Mouse (Mus musculus) right cerebral cortex, adult 18-20 months (tissue): ENCODE data around the gene Hist2h2aa2.
"Not testable (repeated sequence)": the region's sequence is repeated elsewhere in the genome, so short reads cannot be mapped to it uniquely, and the experiment has no call there.

Experiments
- DNase-seq: peaks from one replicate; pipeline ENCODE4 v3.0.0; 2022; ENCODE audit warnings: mixed read lengths

Hist2h2aa2 gene

DNA sequence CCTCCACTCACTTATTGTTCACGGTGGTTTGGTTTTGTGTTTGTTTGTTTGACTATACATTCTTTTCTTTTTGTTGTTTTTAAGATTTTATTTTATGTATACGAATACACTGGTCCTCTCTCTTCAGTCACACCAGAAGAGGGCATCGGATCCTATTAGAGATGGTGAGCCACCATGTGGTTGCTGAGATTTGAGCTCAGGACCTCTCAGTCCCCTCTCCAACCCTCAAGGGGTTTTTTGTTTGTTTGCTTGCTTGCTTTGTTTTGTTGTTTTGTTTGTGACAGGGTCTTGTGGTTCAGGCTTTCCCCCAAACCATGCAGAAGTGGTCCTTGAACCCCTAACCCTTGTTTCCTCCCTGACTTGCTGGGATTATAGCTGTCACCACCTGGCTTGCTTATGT is 21.5 kb upstream of the Hist2h2aa2 start:
- DNase-seq, result no peak

DNA sequence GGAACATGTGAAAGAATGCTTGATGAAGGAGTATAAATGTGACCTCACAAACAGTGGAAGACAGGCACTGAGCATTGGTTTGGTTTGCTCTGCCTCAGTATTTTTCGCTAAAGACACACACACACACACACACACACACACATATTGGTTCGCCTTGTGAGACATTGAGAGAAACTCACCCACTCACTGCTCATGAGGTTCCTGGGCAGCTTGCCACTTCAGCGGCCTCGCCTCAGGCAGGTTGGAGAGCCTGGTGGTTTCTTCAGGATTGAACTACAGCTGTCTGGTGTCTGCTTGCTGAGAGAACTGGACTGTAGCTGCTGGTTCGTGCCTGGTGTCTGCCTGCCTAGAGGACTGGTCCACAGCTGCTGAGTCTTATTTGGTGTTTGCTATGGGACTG is 20.1 kb upstream of the Hist2h2aa2 start:
- no peak for DNase-seq

DNA sequence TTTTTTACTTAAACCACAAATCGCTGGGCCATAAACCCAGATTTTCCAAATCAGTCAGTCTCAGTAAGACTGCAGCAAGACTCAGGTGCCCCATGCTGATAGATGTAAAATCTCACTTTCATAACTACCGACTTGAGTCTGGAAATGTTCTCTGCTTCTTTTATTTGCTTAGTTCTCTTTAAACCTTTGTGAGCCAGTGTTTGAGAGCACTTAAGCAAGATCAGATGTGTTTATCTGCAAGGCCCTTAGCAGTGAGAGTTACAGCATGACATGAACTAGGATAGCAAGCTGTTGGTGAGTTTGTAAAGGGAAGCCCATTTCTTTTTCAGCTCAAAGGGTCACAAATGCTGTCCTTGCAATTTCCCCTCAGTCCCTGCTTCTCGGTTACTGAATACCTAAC is 17.1 kb upstream of the Hist2h2aa2 start:
- no peak for DNase-seq

DNA sequence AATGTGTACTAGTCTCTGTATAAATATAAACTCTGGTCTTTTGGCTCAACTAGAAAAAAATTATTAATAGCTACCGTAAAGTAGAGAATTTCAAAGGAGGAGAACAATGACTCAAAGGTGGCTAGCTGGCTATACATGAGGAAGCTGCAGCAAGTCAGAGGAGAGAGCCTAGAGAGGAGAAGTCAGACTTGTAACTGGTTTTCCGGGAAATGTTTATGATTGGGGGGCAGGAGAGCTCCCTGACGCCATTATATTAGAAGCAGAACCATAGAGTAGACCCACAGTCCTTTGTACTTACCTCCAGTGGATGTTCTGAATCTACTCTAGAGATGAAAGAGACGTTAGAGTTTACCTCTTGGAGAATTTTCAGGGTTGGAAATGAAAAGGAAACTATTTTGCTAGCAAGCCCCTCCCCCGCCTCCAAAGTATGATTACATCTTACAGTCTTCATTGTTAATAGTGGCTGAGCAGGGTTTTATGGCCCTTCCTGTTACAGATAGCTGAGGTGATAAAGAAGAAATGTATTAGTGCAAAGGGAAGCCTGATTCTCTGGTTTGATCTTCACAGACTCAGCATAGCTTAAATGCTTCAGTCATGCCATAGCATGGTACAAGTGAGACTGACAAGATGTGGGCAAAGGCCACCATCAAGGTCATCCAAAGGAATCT is 16.0 kb upstream of the Hist2h2aa2 start:
- no peak for DNase-seq

DNA sequence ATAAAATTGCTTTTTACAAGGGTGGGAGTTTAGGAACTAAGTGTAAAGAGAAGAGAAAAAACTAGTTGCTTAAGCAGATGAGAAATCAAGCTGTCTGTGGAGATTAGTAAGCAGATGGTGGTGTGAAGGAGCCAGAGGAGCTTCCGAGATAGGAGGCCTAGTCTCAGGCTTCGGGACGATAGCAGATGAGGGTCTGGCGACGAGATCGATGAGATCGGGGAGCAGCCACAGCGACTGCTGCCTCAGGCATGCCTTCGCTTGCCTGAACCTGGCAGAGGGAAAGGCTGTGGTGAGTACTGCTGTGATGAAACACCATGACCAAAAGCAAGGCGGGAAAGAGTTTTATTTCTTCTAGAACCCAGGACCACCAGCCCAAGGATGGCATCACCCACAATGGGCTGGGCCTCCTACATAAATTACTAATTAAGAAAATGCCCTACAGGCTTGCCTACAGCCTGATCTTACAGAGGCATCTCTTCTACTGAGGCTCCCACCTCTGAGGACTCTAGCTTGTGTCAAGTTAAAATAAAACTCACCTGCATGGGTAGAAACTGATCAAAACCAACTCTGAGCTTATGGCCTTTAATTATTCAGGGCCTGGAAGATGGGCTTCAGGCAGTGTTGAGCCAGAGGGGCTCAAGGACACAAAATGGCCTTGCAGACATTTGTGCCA is 14.7 kb upstream of the Hist2h2aa2 start:
- DNase-seq, result no peak

DNA sequence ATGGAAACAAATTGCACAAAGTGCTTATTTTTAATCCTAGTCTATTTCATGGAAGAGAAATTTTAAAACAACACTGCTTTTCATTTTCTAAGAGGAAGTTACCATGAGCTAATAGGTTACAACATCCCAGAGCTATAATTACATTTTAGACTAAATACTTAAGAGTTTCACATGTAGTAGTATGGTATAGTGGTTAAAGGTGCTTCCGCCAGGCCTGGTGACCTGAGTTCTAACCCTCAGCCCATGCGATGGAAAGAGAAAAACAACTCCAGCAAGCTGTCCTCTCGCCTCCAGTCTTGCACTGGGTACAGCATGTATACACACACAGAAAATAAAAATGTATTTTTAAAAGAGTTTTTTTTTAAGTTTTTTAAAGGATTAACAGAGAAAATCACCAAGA is 11.7 kb upstream of the Hist2h2aa2 start:
- DNase-seq, result no peak

DNA sequence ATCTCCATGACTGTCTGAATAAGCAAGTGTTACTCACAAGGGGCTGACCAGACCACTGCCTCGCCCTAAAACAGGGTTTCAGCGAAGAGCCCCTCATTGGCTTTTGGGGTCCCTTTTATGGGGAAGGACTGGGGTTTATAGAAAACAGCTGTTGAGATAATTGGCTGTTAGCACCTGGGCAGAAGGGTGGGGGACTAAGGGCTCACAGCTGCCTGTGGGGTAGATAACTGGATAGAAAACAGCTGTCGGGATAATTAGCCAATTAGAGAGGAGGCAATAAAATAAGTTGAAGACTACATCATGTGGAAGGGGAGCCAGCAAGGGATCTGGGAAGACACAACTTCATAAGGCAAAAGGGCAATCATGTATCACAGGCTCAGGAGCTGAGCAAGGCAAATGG is 10.8 kb upstream of the Hist2h2aa2 start:
- no peak for DNase-seq

DNA sequence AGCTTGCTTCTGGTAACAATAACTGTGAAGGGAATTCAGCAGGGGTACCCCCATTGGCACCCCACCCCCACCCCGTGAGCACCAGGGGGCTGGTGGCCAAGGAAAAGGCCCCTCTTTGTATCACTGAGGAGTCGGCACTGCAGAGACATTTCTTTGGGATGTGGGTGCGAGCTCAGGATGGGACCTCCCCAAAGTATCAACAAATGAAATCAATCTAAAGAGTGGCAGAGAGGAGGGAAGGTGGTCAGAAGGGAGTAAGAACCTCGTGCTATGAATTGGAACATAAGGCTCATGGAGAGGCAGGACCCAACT is 8.9 kb upstream of the Hist2h2aa2 start:
- no peak for DNase-seq

DNA sequence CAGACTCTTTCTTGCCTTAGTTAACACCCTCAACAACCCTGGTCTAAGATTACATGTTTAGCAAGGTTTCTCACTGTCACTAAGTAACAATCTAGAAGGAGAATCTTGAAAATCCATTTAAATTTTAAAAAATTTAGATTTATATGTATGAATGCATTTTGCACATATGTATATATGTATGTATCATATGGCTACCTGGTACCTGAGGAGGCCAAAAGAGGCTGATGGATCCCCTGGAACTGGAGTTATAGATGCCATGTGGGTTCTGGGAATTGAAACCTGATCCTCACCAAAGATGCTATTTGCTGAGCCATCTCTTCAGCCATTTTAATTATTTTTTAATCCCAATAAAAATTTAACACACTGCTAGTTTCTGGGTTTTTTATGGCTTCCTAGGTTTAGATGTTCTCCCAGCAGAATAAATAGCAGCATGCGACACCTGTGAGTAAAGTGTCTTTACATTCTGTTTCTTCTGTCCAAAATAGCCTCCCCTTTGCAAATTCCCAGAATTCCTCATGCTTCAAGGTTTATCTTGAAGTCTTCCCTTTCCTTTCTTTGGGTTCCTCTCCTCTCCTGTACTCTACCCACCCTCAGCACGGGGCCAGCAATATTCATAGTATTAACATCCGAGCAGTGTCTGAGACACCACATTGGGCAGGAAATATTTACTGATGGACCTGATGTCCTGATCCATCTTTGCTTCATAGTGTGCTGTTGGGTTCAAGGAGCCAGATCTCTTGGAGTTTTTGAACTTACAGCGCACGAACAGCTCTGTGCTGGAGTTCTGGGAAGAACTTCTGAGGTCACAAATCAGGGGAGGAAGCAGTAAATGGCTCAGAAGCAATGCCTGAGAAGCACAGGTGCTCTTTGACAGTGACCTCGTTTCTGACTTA is 8.3 kb upstream of the Hist2h2aa2 start:
- no peak for DNase-seq

DNA sequence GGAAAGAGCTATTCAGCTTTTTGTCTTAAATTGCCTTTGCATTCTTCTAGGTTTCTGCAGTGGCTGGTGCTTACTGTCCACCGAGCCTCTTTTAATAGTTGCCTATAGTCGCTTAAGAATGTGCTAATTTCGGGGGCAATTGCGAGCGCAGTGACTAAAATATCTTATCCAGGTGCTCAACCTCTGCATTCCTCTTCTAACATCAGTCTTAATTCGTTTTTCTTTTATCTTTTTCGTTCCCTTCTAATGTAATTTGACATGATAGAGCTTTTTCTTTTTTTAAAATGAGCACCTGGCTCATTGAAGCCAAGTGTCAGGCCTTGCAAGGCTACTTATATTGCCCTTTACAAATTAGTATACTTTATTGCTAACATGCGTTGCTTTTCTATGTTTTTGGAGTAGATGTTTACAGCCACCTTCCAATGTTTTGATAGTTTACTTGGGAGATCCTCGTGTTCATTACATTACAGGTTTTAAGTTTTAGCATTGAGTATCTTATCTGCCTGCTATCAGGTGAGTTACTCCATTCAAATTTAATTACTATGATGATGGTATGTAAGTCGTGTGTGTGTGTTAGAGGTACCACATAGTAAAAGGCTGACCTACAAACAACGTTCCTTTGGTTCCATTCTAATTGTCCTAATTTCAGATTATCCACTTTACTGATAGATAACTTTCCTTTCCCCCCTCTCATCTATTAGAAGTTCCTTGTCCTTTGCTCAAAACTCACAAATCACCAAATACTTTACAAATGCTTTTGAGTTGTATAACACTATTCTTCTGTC is 7.5 kb upstream of the Hist2h2aa2 start:
- DNase-seq, result no peak

DNA sequence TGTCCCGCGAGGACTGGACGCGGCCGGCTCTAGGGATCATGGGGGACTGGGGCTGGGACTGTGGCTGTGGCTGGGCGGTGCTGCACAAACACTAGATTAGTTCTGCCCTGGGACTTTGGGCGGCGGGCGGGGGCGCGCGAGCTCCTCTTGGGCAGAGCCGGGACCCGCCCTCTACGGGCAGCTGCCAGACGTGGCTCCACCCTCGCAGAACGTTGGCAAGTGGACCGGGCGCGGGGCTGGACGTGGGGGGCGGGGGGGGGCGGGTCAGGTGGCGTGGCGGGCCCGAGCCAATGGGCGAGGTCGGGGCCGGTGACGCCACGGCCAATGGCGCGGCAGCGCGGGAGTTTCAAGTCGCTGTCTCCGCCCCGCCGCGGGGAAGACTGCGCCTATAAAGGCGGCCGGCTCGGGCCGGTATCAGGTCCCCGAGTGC is 6.4 kb upstream of the Hist2h2aa2 start, which contains the start of gene Hist2h3c1:
Hist2h3c1 (plus strand) TSS at position 259 of the 430 bp plus-strand sequence.
- not testable (repeated sequence) for DNase-seq

DNA sequence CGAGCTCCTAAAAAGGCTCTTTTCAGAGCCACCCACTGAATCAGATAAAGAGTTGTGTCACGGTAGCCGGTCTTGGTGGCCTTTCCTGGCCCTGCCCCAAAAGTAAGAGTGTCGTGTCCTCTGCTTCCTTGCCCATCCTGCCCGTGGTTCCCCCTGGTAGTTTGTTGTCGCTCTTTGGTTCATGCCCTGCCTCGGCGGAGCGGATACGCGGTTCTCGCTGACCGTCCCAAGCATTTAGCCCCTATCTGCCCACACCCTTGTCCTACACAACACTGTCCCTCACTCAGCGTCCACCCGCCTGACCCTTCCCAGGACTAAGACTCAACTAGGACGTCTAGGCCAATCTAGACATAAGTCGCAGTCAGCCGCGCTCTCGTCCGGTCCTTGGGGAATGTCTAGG is 5.9 kb upstream of the Hist2h2aa2 start:
- not testable (repeated sequence) for DNase-seq

DNA sequence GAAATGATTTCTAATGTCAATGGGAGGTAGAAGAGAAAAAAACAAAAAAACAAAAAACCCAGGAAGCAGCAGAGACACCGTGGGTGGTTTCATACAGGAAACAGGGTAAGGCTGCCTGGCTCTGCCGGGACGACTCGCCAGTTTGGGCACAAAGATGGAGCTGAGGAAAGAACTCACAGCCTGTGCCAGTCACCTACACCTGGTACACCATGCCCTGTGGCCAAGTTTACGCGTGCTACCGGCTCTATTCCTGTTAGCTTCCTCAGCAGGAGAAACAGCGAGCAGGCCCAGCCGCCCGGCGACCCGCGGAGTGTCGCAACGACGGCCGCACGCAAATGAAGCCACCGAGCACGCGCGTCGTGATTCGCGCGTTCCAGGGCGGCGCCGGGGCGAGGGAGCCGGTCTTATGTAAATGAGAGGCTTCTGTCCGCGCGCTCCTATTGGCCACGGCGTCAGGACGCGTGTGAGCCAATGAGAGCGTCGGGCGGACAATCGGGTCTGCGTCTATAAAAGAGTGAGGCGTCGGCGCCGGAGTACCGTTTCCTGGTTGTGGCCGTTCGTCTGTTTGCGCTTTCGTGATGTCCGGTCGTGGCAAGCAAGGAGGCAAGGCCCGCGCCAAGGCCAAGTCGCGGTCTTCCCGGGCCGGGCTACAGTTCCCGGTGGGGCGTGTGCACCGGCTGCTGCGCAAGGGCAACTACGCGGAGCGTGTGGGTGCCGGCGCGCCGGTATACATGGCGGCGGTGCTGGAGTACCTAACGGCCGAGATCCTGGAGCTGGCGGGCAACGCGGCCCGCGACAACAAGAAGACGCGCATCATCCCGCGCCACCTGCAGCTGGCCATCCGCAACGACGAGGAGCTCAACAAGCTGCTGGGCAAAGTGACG is 5.2 kb upstream of the Hist2h2aa2 start, which contains the start of gene Hist2h2aa1:
Hist2h2aa1 (plus strand) TSS at position 495 of the 884 bp plus-strand sequence.
- DNase-seq, result peak; percentile 86

DNA sequence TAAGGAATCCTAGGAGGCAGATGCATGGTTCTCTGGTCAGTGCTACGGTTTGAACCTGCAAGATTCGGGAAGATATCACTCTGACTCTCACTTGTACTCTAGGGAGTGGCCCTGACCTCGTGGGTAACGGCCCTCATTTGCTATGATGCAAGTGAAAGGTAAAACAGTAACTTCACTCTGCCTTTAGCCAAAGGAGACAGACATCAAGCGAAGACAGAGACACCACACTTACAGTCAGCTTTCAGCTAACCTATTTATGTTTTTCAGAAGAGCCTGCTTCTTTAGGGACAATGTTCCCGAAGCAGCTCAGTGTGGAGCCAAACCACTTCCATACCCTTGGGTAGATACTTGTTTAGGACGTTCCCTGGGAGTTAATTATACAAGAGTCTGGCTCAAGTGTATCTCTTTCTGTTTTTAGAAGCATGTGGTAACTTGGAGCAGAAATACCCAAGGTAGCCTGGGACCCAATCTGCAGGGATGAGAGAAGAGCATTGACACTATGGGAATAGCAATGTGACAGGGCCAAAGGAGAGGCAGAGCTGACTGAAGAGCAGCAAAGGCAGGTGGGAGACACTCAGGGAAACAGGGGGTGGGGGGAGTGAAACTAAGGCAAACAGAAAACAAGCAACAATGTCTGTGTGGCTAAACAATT is 4.0 kb upstream of the Hist2h2aa2 start:
- DNase-seq, result no peak

DNA sequence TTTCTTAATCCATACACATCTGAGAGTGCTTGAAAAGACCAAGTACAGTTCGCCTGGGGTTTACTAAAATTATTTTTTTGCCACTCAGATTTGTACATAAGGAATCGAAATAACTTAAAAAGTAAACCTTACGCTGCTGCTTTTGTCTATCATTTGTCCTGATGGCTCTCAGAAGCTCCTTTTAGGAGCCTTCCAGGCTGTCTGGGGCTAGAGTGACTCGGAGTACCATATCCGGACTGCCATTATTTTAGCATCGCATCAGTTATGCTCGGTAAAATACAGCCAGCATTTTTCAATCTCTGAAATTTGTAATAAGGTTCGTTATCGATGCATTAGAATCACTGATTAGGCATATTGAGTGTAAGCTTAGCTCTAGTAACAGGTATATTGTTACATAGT is 722 bp upstream of the Hist2h2aa2 start:
- no peak for DNase-seq

DNA sequence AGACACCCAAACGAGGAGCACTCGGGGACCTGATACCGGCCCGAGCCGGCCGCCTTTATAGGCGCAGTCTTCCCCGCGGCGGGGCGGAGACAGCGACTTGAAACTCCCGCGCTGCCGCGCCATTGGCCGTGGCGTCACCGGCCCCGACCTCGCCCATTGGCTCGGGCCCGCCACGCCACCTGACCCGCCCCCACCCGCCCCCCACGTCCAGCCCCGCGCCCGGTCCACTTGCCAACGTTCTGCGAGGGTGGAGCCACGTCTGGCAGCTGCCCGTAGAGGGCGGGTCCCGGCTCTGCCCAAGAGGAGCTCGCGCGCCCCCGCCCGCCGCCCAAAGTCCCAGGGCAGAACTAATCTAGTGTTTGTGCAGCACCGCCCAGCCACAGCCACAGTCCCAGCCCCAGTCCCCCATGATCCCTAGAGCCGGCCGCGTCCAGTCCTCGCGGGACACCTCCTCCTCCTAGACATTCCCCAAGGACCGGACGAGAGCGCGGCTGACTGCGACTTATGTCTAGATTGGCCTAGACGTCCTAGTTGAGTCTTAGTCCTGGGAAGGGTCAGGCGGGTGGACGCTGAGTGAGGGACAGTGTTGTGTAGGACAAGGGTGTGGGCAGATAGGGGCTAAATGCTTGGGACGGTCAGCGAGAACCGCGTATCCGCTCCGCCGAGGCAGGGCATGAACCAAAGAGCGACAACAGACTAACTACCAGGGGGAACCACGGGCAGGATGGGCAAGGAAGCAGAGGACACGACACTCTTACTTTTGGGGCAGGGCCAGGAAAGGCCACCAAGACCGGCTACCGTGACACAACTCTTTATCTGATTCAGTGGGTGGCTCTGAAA is 902 bp downstream of the Hist2h2aa2 start, which contains the start of gene Hist2h3c2:
Hist2h3c2 (minus strand) TSS at position 174 of the 840 bp plus-strand sequence.
- DNase-seq, result peak; percentile 33

DNA sequence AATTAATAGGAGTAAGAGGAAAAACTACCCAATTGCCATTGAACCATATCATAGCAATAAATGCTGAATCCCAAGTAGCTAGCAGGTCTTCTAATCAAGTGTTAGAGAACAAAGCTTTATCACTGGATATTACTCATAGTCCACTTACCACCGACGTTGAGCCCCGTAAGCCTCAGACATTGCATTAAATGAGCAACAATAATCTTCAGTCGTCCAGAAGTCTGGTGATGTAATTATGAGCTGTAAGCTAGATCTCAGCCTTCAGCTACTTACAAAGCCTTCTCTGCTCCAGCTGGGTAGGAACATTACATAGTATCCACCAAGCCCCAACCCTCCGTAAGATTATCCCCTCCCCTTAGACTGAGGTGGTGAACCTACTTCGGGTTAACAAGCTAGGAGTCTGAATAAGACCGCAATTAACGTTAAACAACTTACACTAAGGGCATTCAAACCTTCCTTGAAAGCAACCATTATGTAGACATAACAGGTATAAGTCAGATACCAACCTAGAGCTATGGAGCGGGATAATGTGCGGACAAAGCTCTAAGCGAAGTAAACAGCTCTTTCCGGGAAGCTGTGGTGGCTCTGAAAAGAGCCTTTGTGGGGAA is 2.1 kb downstream of the Hist2h2aa2 start:
- DNase-seq, result no peak

DNA sequence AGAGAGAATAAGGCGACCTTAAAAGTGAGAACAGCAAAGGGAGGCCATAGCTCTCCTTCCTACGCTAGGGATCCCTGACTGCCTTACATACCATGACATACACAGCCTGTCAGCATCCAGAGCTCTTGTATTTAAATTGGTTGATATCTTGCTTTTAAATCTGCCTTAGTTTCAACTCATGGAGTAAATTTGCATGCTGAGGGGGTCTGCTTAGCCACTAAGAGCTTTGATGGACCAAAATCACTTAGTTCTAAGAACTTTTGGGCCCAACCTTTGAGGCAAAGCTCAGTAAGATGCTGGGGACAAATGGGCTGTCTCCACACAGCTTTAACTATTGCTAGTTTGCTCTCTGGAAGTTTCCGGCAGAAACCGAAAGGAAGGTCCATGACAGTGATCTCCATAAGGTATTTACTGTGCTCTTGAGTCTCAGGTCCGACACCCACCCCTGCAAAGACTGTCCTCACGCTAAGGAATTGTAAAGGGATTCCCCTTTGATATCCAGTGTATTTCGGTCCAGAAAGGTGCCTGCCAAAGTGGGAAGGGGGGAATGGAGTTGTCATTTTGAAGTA is 2.7 kb downstream of the Hist2h2aa2 start:
- DNase-seq, result no peak

DNA sequence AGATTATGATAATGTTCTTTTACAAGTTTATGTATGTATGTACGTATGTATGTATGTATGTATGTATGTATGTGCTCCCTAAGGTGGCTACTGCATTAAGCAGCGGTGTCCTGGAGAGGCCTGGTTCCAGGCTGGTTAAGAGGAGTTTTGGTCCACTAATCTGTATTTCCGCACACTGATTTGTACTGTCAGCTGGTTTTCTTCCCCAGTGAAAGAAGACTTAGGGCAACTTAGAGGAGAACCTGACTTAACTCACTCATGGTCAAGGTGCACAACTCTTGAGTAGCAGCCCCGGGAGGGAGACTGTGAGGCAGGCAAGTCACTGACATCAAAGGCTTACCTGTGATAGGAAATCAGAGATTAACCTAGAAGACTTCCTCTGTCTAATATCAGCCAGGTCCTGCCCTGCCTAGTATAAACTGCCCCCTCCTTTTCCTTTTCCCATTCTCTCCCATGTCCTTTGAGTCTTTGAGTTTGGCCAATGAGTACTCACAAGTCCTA is 3.2 kb downstream of the Hist2h2aa2 start:
- no peak for DNase-seq
